Mouse (Mus musculus): ENCODE measurements around the gene 4930432K21Rik.

Gene 4930432K21Rik

DNA sequence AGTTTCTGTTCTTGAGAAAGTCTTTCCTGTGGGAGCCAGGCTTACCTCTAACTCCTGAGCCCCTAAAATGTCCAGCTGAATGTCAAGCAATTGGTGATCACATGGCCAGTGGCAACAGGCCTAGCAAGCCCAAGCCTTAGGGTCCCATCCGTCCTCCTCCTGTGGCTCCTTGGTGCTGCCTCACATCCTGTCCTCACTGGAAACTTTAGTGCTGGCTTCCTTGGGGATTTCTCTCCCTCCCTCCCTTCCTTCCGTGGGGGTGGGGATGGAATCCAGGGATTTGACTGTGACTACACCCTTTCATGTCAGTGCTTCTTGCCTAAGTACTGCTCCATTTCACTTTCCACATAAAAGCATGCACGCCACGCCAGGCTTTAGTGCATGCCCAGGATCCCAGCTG, 41.8 kb downstream of the 4930432K21Rik start:
- ATAC-seq (ENCODE audit: insufficient number of reproducible peaks, low FRiP score, low TSS enrichment), result no peak

DNA sequence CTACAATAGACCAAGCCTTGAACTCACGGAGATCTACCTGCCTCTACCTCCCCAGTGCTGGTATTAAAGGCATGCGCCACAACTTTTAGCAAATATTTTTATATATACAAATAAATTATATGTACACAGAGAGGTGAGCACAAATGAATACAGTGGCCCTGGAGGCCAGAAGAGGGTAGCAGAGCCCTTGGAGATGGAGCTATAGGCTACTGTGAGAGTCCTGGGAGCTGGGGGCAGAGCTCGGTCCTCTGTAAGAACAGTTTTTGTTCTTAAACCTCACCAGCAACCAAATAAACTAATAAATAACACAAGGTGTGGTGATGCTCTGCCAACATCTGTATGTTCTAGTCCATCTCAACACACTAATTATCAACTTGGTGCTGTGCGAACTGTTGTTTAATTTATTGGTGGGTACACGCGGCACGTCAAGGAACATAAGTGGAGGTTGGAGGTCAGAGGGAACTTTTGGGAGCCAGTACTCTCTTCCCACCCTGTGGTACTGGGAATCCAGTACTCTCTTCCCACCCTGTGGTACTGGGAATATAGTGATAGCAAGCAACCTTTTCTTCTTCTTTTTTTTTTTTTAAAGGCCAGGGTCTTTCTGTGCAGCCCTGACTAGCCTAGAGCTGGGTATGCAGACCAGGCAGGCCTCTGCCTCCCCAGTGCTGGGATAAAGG, 42.5 kb downstream of the 4930432K21Rik start:
- no peak for ATAC-seq (ENCODE audit: insufficient number of reproducible peaks, low FRiP score, low TSS enrichment)

DNA sequence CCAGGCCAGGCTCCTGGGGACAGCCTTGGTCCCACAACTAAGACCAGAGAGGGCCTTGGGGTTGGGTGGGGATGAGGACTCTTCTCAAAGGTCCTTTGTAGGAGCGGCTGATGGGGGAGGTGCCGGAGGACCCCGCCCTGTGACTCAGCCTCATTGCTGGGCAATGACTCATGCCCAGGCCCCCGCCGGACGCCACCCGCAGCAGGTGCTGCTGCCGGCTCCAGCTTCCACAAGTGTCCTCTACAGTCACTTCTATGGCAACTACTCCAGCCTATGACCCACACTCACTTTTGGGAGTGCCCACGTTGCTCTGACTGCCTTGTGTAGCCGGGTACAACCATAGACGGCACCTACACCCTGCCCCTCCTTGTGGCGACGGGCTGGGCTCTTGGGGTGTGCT, 44.2 kb downstream of the 4930432K21Rik start:
- ATAC-seq (ENCODE audit: insufficient number of reproducible peaks, low FRiP score, low TSS enrichment), result no peak

DNA sequence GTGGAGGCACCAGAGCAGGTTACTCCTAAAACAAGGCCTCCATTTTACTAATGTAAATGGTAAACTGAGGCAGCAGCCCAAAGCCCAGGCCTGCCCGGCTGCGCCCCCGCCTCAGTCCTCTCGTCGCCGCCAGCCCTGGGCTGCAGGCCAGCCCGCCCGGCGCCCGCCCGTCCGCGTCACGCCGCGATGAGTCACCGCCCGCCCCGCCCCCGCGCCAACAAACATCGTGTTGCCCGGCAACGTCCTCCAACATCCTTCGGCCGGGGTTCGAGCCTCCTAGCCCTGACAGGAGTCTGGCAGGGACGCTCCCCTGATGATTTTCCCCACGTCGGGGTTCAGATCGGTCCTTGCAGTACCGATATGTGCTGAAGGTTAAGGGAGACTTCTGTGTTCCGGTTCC, 44.7 kb downstream of the 4930432K21Rik start:
- ATAC-seq (ENCODE audit: insufficient number of reproducible peaks, low FRiP score, low TSS enrichment), result no peak

DNA sequence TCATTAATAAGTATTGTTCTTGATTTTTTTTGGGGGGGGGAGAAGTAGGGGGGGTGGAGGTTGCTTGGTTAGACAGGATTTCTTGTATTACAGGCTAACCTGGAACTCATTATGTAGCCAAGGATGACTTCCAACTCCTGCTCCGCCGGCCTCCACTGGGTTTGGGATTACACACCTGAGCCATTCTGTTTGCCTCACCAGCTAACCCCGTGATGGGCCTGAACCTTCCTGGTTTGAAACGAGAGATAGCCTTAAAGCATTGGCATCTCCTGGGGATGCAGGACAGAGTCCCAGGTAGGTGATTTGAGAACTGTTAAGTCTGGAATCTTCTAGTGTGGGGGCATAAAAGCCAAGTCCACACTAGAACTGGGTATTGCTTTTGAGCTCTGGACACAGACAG, 45.3 kb downstream of the 4930432K21Rik start:
- no peak for ATAC-seq (ENCODE audit: insufficient number of reproducible peaks, low FRiP score, low TSS enrichment)

DNA sequence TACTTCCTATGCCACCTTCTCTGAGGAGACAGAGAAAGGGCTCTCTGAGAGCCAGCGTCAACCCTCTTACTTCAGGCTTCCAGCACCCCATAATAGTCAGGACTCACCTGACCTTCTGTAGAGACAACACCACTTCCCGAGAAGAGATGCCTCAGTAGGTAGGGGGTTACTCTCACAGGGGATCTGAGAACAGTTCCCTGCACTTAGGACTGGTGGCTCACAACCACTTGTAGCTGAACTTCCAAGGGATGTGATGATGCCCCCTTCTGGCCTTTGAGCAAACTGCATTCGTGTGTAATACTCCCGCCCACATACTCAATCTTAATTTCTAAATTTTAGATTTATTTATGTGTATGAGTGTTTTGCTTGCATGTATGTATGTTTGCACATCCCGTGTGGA, 45.7 kb downstream of the 4930432K21Rik start:
- ATAC-seq (ENCODE audit: insufficient number of reproducible peaks, low FRiP score, low TSS enrichment), result no peak

DNA sequence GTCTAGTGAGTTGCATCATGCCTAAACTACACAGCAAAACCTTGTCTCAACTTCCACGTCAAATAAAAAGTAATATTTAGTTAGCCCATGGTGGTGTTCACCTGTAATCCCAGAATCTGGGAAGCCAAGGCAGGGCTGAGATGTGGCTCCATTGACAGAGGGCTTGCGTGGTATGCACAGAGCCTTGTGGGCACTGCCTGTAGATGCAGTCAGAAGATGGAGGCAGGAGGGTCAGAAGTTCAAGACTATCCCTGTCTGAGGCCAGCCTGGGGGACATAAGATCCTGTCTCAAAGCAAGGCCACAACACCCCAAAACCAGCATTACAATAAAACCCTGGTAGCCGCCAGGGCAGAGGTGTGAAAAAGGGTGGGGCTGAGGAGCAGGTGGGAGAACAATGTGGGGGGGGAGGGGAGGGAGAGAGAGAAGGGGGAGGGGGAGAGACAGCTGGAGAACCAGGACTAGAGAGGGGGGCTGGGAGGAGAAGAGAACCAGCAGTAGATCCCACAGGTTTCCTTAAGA, 46.5 kb downstream of the 4930432K21Rik start:
- no peak for ATAC-seq (ENCODE audit: insufficient number of reproducible peaks, low FRiP score, low TSS enrichment)

DNA sequence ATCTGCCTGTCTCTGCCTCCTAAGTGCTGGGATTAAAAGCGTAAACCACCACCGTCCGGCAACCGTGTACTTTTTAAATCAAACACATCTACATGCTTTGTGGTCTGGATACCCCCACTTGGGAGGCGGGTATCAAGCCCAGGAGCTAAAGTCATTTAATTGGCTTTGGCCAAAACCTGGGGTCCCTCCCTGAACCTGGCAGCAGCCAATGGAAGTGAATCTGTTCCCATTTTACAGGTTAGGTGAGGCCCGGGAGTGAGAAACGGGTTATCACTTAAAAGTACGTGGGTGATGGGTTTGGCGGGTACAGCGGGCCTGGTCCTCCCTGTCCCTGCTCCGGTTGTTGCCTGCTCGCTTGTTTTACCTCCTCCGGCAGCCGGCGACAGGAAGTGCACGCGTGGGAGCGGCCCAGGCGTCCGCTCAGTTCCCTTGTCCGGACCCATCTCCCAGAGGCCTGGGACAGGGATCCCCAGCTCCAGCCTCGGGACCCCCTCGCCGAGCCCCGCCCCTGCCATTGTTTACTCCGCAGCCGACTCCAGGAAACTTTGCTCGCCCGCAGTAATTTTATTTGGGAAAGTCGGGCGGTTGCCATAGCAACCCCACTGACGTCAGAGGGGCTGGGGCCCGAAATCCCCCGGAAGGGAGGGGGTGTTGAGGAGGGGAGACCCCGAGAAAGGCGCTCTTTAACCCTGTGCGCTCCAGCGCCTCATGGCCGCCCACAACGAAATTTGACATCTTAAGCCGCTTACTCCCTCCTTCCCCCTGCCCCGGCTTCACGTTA, 49.5 kb downstream of the 4930432K21Rik start:
- no peak for ATAC-seq (ENCODE audit: insufficient number of reproducible peaks, low FRiP score, low TSS enrichment)

DNA sequence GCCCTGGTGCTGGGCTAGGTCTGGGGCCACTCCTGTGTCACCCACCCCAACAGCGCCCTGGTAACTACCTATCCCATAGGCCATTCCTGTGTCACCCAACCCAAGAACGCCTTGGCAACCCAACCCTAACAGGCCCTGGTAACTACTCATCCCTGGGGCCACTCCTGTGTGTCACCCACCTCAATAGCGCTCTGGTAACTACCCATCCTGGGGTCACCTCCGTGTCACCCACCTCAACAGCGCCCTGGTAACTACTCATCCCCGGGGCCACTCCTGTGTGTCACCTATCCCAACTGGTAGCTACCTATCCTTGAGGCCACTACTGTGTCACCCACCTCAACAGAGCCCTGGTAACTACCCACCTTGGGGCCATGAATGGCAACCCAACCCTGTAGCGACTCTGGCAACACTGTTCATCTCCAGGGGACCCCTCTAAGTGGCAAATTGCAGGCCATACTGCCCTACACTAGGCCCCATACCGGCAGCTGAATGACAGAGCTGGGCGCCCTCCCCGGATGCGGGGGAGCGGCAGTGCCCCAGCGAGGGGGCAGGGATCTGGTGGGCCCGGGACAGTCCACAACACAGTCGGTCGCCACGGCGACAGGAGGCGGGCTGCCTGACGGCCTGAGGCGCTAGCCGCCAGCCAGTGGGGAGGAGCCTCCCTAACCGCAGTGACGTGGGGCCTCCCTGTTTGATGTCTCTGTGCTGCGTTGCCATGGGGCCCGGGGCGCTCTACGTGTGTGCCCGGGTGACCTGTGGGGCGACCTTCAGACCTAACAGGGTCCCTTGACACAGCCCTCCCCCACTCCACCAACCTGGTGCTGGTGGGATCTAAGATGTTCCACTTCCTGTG, 50.3 kb downstream of the 4930432K21Rik start:
- no peak for ATAC-seq (ENCODE audit: insufficient number of reproducible peaks, low FRiP score, low TSS enrichment)

DNA sequence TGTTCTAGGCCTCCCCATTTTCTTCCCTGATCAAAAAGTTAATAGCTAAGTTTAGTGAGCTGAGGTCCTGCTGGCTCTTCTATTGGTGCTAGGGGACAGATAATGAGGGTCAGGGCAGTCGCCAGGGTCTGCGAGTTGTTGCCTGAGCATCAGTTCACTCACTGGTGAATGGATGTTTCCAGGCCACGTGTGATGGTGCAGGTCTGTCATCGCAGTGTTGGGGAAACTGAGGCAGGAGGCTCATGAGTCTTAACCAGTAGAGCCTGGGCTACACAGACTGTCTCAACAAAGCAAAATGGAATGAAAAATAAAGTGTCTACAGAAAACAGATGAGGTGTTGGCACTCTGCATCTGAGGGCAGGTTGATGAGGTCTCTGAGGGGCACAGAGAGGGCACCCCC, 51.0 kb downstream of the 4930432K21Rik start:
- no peak for ATAC-seq (ENCODE audit: insufficient number of reproducible peaks, low FRiP score, low TSS enrichment)

DNA sequence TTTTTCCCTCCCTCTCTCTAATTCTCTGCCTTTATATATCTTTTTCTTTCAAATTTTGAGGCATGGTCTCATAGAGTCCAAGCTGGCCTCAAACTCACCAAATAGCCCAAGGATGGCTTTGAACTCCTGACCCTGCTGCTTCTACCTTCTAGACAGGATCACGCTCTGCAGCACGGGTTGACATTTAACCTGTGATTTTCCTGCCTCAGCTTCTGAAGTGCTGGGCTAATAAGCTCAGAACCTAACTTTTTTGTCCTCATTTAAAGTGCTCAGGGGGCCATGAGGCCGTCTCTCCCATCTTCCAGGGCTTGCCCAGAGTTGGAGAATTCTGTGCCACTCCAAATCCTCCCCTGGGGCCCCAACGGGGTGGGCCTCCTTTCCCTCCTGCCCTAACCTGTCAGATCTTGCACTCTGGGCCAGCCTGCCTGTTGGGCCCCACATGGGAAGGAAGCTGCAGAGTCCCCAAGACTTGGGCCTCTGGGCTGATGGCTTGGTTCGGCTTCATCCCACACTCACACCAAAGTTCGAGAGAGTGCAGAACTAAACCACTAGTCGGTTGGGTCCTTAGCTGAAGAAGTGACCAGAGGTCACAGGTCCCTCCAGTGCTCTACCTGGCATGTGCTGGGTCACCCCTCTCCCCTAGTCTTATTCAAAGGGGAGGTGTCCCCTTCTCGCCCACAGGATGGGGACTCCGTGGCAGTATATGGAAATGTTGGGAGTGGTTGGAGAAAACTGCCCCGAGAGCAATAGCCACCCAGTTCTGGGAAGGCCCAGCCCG, 51.7 kb downstream of the 4930432K21Rik start:
- no peak for ATAC-seq (ENCODE audit: insufficient number of reproducible peaks, low FRiP score, low TSS enrichment)

DNA sequence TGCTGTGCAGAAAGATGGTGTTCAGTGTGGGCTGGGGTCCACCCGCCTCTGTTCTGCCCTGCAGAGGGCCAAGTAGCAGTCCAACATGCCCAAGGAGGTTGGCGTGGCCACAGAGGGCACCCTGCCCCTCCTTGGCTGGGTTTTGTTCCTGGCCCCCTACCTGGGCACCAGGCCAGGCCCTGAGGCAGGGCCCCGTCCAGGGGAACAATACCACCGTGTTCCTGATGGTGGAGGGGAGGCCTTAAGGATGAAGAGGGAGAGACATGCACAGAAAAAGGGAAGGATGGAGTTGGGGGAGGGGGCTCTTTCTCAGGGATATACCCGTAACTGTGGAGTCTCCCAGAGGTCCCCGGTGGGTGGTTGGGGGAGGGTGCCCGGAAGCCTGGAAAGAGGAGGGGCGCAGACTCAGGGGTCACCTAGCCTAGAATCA, 52.3 kb downstream of the 4930432K21Rik start:
- no peak for ATAC-seq (ENCODE audit: insufficient number of reproducible peaks, low FRiP score, low TSS enrichment)

DNA sequence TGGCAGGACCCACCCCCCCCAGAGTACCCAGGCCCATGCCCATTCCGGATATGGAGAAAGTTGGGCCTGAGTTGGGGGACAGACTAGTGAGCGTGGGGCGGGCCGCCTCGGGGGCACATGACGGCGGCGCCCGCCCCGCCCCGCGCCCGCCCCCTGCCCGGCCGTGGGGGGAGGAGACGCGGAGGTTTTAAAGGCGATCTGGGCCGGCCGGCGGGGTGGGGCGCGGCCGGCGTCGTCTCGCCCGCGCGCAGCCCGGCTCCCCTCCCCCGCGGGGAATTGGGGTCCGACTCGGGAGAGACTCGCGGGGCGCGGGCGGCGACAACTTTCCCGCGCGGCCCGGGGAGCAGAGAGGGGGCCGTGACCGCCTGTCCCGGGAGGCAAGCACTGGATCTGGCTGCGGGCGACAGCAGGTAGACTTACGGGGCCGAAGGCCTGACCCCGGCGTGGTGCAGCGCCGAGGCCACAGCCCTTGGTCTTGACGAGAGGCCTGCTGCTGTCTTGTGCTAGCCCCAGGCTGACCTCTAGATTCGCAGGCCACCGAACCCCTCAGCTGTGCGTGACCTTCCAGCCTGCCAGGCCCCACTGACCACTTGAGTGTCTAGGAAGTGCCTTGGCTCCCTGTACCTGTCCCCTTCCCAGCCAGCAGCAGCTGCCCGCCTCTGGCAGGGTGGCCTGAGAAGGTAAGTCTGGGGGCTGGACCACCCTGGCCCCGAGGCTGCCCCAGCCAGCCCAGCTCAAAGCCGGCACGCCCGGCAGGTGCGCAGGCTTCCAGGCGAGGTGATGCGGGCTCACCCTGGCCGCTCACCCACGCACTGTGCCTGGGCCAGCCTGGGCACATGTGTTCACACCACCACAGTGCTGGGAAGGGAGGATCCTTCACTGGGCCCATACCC, 53.1 kb downstream of the 4930432K21Rik start:
- ATAC-seq (ENCODE audit: insufficient number of reproducible peaks, low FRiP score, low TSS enrichment), result no peak

DNA sequence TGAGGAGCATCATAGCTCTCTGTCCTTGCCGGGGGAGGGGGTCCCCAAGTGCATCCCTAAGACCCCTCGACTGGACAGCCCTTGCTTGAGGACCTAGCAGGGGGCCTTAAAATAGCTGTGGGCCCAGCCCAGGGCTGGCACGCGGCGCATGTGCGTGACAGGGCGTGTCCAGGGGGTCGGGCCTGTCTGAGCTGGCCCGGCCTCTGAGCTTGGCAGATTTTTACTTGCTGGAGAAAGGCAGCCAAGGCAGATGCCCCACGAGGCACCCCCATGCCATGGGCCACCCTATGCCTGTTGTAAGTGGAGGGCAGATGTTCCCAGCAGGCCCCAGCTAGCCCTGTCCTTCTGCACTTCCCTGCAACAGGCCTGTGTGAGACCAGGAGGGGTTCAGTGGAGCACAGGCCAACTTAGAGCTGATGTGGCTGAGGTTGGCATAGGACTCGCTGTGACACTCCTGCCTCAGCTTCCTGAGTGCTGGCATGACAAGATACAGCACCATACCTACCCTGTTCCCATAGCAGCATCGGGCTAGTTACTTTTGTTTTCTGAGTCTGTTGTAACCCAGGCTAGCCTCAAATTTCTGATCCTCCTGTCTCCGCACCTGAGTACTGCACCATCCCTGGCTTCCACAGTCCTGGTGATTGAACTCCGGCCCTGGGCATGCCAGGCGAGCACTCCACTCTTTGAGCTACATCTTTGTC, 53.9 kb downstream of the 4930432K21Rik start:
- ATAC-seq (ENCODE audit: insufficient number of reproducible peaks, low FRiP score, low TSS enrichment), result no peak

DNA sequence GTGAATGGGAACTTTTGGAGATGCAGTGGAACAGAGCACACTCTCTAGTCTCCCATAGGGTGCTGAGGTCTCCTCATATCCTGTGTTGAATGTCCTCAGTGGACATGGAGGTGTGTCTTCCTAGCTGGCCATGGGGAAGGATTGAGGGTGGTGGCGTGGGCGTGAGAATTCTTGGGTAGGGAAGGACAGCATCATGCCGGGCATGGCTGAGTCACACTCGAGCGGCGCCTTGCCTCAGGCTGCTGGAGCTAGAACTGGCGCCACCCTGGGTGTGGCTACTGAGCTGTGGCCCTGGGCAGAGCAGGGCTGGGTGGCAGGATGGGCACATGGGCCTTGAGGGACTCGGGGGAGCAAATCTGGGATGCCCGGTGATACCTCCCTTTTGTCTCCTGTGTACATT, 54.6 kb downstream of the 4930432K21Rik start:
- ATAC-seq (ENCODE audit: insufficient number of reproducible peaks, low FRiP score, low TSS enrichment), result no peak

DNA sequence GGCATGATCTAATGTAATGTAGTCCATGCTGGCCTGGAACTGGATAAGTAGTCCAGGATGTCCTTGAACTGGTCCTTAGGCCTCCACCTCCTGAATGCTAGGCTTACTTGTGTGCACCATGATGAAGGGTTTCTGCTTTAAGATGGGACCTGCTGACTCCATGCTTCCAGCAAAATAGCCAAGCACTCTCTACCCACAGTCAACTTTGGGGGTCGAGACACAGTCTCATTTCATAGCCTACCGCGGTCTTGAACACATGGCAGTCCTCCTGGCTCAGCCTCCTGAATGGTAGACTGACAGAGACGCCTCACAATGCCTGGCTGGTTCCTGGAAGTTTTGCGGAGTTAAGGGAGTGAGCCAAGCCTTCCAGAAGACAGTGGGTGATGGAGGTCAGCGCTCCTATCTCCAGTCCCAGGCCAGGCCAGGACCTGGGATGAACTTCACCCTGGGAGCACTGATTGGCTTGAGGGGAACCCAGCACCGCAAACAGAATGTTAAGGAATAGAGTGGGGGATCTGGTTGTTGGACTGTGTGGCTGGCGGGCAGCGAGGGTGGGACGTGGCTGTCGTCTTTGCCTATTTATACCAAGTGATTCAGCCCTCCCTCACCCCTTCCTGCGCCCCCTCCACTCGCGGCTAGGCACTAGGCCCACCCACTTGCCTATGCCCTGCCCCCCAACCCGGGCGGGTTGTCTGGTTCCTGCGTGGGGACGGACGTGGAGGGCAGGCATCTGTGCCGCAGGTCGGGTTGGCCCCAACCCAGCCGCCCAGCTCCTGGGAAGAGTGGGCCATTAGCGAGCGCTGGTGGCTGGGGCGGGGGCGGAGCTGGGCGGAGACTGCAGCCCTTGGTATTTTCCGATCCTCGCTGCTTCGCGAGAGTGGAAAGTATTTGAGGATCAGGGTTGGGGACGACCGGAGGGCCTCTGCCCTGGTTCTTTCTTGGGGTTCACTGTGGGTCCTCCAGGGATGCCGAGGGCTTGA, 55.4 kb downstream of the 4930432K21Rik start:
- no peak; the same call in 1 of the 2 replicates for ATAC-seq (ENCODE audit: insufficient number of reproducible peaks, low FRiP score, low TSS enrichment)

All from cerebellum, adult (tissue).